Mouse (Mus musculus): ENCODE measurements around the gene Fam83c.

The Fam83c gene

DNA sequence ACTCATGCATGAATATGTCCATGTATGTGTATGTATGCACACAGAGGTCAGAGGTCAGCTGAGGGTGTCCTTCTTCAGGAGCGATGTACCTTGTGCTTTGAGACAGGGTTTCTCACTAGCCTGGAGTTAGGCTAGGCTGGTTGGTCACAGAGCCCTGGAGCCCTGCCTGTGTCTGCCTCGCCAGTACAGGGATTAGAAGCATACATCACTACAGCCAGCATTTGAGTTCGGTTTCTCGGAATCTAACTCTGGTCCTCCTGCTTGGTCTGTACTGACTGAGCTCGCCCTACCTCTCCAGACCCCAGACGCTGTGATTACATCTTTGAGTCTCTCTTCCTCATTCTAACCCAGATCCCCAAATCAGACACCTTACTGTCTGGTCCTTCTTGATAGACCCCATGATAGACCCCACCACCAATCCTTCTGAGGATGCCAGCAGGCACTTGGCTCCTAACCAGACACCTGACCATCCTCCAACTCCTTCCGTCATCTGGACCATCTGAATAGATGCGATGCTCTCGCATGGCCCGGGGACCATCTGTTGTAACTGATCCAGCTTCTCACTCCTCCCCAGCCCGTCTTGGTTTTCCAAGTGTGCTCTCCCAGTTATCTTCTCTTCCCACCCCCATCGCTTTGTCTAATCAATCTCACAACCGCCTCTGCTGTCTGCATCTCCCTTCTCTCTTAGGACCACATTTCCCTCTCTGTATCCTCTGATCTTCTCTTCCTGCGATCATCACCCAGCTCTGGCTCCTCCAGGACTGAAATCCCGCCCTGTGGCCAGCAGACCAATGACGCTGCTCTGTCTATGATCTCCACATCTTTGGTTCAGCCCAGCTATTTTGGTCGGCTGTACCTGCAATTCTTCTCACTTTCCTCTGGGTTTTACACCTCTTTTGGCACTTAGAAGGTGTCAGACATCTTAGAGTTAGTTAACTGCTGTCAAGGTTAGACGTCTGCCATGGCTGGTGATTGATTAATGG lies 46.4 kb downstream of the Fam83c start:
- DNase-seq: no peak

DNA sequence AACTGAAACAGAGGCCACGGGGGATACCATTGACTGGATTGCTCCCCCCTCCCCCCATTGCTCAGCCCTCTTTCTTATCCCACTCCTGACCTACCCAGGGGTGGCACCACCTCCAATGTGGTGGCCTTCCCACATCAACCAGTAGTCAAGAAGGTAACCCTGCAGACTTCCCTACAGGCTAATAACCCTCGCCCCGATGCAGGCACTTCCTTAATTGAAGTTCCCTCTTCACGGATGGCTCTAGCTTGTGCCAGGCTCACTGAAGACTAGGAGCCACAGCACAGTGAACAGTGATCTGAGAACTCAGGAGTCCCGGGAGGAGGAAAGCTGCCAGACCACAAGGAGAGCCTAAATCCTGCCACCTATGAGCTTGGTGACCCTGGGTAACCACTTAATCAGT lies 47.7 kb downstream of the Fam83c start:
- DNase-seq: no peak

DNA sequence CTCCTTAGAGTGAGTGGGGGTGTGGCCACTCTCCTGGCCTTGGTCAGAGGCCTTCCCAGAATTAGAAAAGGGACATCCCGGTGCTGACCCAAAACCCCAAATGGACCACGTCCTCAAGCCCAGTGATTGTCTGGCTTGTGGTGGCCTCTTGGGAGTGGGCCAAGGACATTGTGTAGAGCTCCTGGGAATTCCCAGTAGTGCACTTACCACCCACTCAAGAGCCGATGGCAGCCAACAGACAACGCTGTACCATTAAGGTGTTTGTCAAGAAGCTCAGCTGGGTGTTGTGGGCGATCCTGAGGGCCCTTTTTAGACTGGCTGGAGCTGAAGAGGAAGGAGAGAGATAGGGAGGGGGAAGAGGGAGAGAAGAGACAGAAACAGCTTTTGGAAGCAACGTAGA lies 50.1 kb downstream of the Fam83c start:
- no peak for DNase-seq

DNA sequence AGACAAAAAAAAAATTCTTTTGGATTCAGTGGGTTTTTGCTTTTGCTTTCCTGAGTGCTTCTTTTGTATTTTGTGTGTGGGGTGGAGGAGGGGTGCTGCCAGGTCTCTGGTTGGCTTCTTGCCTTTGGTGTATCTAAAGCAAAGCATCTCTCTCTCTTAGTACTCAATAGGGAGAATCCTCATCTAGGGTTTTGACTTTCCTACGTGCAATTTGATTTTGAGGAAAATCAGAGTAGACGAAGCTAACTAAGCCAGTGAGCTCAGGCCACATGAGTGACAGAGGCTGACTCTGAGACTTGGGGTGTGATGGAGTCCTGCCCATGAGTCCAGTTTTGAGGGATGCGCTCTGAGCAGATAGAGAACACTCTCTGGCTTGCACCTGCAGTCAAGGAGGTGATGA lies 55.1 kb downstream of the Fam83c start:
- DNase-seq: no peak

DNA sequence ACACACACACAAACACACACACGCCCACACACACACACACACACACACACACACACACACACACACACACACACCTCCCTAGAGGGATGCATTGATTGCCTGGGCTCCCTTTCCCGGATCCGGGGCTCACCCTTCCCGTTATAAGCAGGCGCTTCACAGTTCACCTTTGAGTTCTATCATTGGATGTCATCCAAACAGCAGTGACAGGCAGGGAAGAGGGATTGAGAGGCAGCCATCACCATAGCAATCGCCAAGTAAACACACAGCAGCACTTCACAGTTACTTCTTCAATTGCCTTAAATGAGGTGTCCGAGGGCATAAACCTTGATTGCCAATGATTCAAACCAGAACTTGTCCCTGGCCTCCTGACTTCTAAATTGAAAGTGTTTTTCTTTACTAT lies 55.6 kb downstream of the Fam83c start:
- DNase-seq: no peak

DNA sequence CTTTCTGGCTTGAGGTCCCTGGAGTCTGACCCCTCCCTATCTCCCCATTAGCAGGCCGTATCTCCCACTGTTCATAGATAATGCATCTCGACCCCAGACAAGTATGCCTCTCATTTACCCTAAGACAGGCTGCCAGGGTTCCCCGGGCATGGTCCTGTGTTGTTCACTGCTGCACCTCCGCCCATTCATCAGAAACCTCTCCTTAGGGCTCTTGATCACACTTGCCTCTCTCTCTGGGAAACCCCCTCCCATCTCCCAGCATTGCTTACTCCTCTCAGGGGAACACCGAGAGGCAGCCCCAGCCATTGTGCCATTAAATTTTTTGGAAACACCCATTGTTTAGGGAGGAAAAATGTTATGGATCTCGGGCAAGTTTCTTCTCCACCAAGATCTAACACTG lies 56.6 kb downstream of the Fam83c start:
- no peak for DNase-seq

GRCm38 (mm10) chr2:155777688-155777985 lies 57.0 kb downstream of the Fam83c start:
- no peak for DNase-seq
